Mouse (Mus musculus): ENCODE results near the gene Macrod2. TPM values are rescaled to one million over a fixed set of nuclear protein-coding genes. Genes with fewer than 3 reads are reported as not detected.

The Macrod2 gene
- polyA plus RNA-seq, 1 experiment from 2014 or later: 42.1 TPM

- no peak overlapping the region for H3K4me2 ChIP-seq (ENCODE audit: low read depth, severe bottlenecking)
- no peak overlapping the region for H3K9ac ChIP-seq (ENCODE audit: low read length)
- ATAC-seq (ENCODE audit: insufficient number of reproducible peaks, low FRiP score, low TSS enrichment, low read depth) (no peak), DNase-seq (ENCODE audit: low spot score) (no peak)
- H3K9me3 ChIP-seq (ENCODE audit: control insufficient read depth, low read length): no peaks in the 10 kb centered on the region
- H3K4me3 ChIP-seq (ENCODE audit: low read depth, low read length): no peak overlapping the region
- no peak overlapping the region for H3K27ac ChIP-seq (replicated peaks; ENCODE audit: low read depth, low read length)
- WGBS: 81% methylated on average over 5 of the region's 5 CpGs
- H3K36me3 ChIP-seq (ENCODE audit: control insufficient read depth, insufficient read depth, low read length): no peaks in the 10 kb centered on the region
- no peaks in the 10 kb centered on the region for H3K27me3 ChIP-seq (ENCODE audit: control insufficient read depth, insufficient read depth, low read length)
- H3K4me1 ChIP-seq (ENCODE audit: control insufficient read depth, insufficient read depth, low read length): no peaks in the 10 kb centered on the region
Measured at GRCm38 (mm10) chr2:141003846-141004245, 608.7 kb downstream of the Macrod2 start.

- H3K4me2 ChIP-seq (ENCODE audit: low read depth, severe bottlenecking): no peak overlapping the region
- H3K27ac ChIP-seq (replicated peaks; ENCODE audit: low read depth, low read length): no peak overlapping the region
- no peaks in the 10 kb centered on the region for H3K4me1 ChIP-seq (ENCODE audit: control insufficient read depth, insufficient read depth, low read length)
- H3K36me3 ChIP-seq (ENCODE audit: control insufficient read depth, insufficient read depth, low read length): no peaks in the 10 kb centered on the region
- H3K27me3 ChIP-seq (ENCODE audit: control insufficient read depth, insufficient read depth, low read length): no peaks in the 10 kb centered on the region
- no peak overlapping the region for H3K4me3 ChIP-seq (ENCODE audit: low read depth, low read length)
- 79% methylated on average over 3 of the region's 3 CpGs for WGBS
- H3K9ac ChIP-seq (ENCODE audit: low read length): no peak overlapping the region
- no peak for DNase-seq (ENCODE audit: low spot score)
- no peaks in the 10 kb centered on the region for H3K9me3 ChIP-seq (ENCODE audit: control insufficient read depth, low read length)
- ATAC-seq (ENCODE audit: insufficient number of reproducible peaks, low FRiP score, low TSS enrichment, low read depth): no peak
Measured at GRCm38 (mm10) chr2:141004326-141004725, 609.2 kb downstream of the Macrod2 start.

GRCm38 (mm10) chr2:141005616-141006015 lies 610.5 kb downstream of the Macrod2 start:
- H3K4me3 ChIP-seq (ENCODE audit: low read depth, low read length): no peak overlapping the region
- 67% methylated on average over 6 of the region's 6 CpGs for WGBS
- no peaks in the 10 kb centered on the region for H3K4me1 ChIP-seq (ENCODE audit: control insufficient read depth, insufficient read depth, low read length)
- no peaks in the 10 kb centered on the region for H3K9me3 ChIP-seq (ENCODE audit: control insufficient read depth, low read length)
- ATAC-seq (ENCODE audit: insufficient number of reproducible peaks, low FRiP score, low TSS enrichment, low read depth) (no peak), DNase-seq (ENCODE audit: low spot score) (no peak)
- H3K27me3 ChIP-seq (ENCODE audit: control insufficient read depth, insufficient read depth, low read length): no peaks in the 10 kb centered on the region
- H3K36me3 ChIP-seq (ENCODE audit: control insufficient read depth, insufficient read depth, low read length): no peaks in the 10 kb centered on the region
- no peak overlapping the region for H3K9ac ChIP-seq (ENCODE audit: low read length)
- H3K4me2 ChIP-seq (ENCODE audit: low read depth, severe bottlenecking): no peak overlapping the region
- no peak overlapping the region for H3K27ac ChIP-seq (replicated peaks; ENCODE audit: low read depth, low read length)

GRCm38 (mm10) chr2:141007725-141008124 lies 612.6 kb downstream of the Macrod2 start:
- Histone ChIP-seq H3K27ac (replicated peaks; ENCODE audit: low read depth, low read length) (no peak overlapping the region), H3K36me3 (ENCODE audit: control insufficient read depth, insufficient read depth, low read length) (no peaks in the 10 kb centered on the region), H3K4me3 (ENCODE audit: low read depth, low read length) (no peak overlapping the region), H3K4me1 (ENCODE audit: control insufficient read depth, insufficient read depth, low read length) (no peaks in the 10 kb centered on the region), H3K9me3 (ENCODE audit: control insufficient read depth, low read length) (no peaks in the 10 kb centered on the region), H3K4me2 (ENCODE audit: low read depth, severe bottlenecking) (no peak overlapping the region), H3K27me3 (ENCODE audit: control insufficient read depth, insufficient read depth, low read length) (no peaks in the 10 kb centered on the region), H3K9ac (ENCODE audit: low read length) (no peak overlapping the region)
- ATAC-seq (ENCODE audit: insufficient number of reproducible peaks, low FRiP score, low TSS enrichment, low read depth): no peak
- no peak for DNase-seq (ENCODE audit: low spot score)
- WGBS: 38% methylated on average over 7 of the region's 7 CpGs

- Histone ChIP-seq H3K4me3 (ENCODE audit: low read depth, low read length) (no peak overlapping the region), H3K27ac (replicated peaks; ENCODE audit: low read depth, low read length) (no peak overlapping the region), H3K9me3 (ENCODE audit: control insufficient read depth, low read length) (no peaks in the 10 kb centered on the region), H3K36me3 (ENCODE audit: control insufficient read depth, insufficient read depth, low read length) (no peaks in the 10 kb centered on the region), H3K9ac (ENCODE audit: low read length) (no peak overlapping the region), H3K4me1 (ENCODE audit: control insufficient read depth, insufficient read depth, low read length) (no peaks in the 10 kb centered on the region), H3K27me3 (ENCODE audit: control insufficient read depth, insufficient read depth, low read length) (no peaks in the 10 kb centered on the region), H3K4me2 (ENCODE audit: low read depth, severe bottlenecking) (no peak overlapping the region)
- no peak for ATAC-seq (ENCODE audit: insufficient number of reproducible peaks, low FRiP score, low TSS enrichment, low read depth)
- DNase-seq (ENCODE audit: low spot score): no peak
- WGBS: 73% methylated on average over 1 of the region's 1 CpGs
Measured at GRCm38 (mm10) chr2:141008458-141008857, 613.3 kb downstream of the Macrod2 start.

- no peak overlapping the region for H3K4me3 ChIP-seq (ENCODE audit: low read depth, low read length)
- H3K9me3 ChIP-seq (ENCODE audit: control insufficient read depth, low read length): no peaks in the 10 kb centered on the region
- H3K4me2 ChIP-seq (ENCODE audit: low read depth, severe bottlenecking): no peak overlapping the region
- H3K27ac ChIP-seq (replicated peaks; ENCODE audit: low read depth, low read length): no peak overlapping the region
- no peak for ATAC-seq (ENCODE audit: insufficient number of reproducible peaks, low FRiP score, low TSS enrichment, low read depth)
- no peak overlapping the region for H3K9ac ChIP-seq (ENCODE audit: low read length)
- H3K4me1 ChIP-seq (ENCODE audit: control insufficient read depth, insufficient read depth, low read length): no peaks in the 10 kb centered on the region
- no peaks in the 10 kb centered on the region for H3K27me3 ChIP-seq (ENCODE audit: control insufficient read depth, insufficient read depth, low read length)
- no peaks in the 10 kb centered on the region for H3K36me3 ChIP-seq (ENCODE audit: control insufficient read depth, insufficient read depth, low read length)
- 56% methylated on average over 8 of the region's 8 CpGs for WGBS
- no peak for DNase-seq (ENCODE audit: low spot score)
Measured at GRCm38 (mm10) chr2:141013443-141014165, 618.5 kb downstream of the Macrod2 start.

- H3K4me1 ChIP-seq (ENCODE audit: control insufficient read depth, insufficient read depth, low read length): no peaks in the 10 kb centered on the region
- DNase-seq (ENCODE audit: low spot score) (no peak), ATAC-seq (ENCODE audit: insufficient number of reproducible peaks, low FRiP score, low TSS enrichment, low read depth) (no peak)
- H3K9me3 ChIP-seq (ENCODE audit: control insufficient read depth, low read length): no peaks in the 10 kb centered on the region
- no peak overlapping the region for H3K9ac ChIP-seq (ENCODE audit: low read length)
- WGBS: 78% methylated on average over 4 of the region's 4 CpGs
- no peaks in the 10 kb centered on the region for H3K27me3 ChIP-seq (ENCODE audit: control insufficient read depth, insufficient read depth, low read length)
- H3K4me3 ChIP-seq (ENCODE audit: low read depth, low read length): no peak overlapping the region
- no peak overlapping the region for H3K27ac ChIP-seq (replicated peaks; ENCODE audit: low read depth, low read length)
- H3K36me3 ChIP-seq (ENCODE audit: control insufficient read depth, insufficient read depth, low read length): no peaks in the 10 kb centered on the region
- no peak overlapping the region for H3K4me2 ChIP-seq (ENCODE audit: low read depth, severe bottlenecking)
Measured at GRCm38 (mm10) chr2:141022971-141023370, 627.9 kb downstream of the Macrod2 start.

- no peak overlapping the region for H3K27ac ChIP-seq (replicated peaks; ENCODE audit: low read depth, low read length)
- H3K4me2 ChIP-seq (ENCODE audit: low read depth, severe bottlenecking): no peak overlapping the region
- no peak overlapping the region for H3K4me3 ChIP-seq (ENCODE audit: low read depth, low read length)
- H3K27me3 ChIP-seq (ENCODE audit: control insufficient read depth, insufficient read depth, low read length): no peaks in the 10 kb centered on the region
- no peaks in the 10 kb centered on the region for H3K9me3 ChIP-seq (ENCODE audit: control insufficient read depth, low read length)
- no peak for DNase-seq (ENCODE audit: low spot score)
- no peak for ATAC-seq (ENCODE audit: insufficient number of reproducible peaks, low FRiP score, low TSS enrichment, low read depth)
- no peaks in the 10 kb centered on the region for H3K4me1 ChIP-seq (ENCODE audit: control insufficient read depth, insufficient read depth, low read length)
- H3K36me3 ChIP-seq (ENCODE audit: control insufficient read depth, insufficient read depth, low read length): no peaks in the 10 kb centered on the region
- H3K9ac ChIP-seq (ENCODE audit: low read length): no peak overlapping the region
- WGBS: 59% methylated on average over 7 of the region's 7 CpGs
Measured at GRCm38 (mm10) chr2:141023916-141024315, 628.8 kb downstream of the Macrod2 start.
